Mouse (Mus musculus): ENCODE measurements around the gene Lrrc39. TPM values are rescaled to one million over a fixed set of nuclear protein-coding genes. Genes with fewer than 3 reads are reported as not detected.
A peak's percentile ranks its signal among the peaks of the same experiment; 100 is the strongest.

The Lrrc39 gene
- total and polyA plus RNA-seq, 3 experiments, result 2.0 to 2.2 TPM; not detected in 1

- no peak; the same call in 1 of the 2 replicates for ATAC-seq (ENCODE audit: extremely low read depth, insufficient number of reproducible peaks, low FRiP score, poor library complexity, severe bottlenecking)
- peaks cover 50% of the 10 kb centered on the region for H3K4me1 ChIP-seq (ENCODE audit: insufficient read depth, low read depth, low read length)
- no peaks in the 10 kb centered on the region for H3K27me3 ChIP-seq (ENCODE audit: insufficient read depth, low read length)
- H3K4me3 ChIP-seq (ENCODE audit: low read depth, low read length), result no peak overlapping the region; the same call in 1 of the 2 replicates
- DNase-seq (ENCODE audit: low spot score), result no peak
- H3K9me3 ChIP-seq (replicated peaks), result no peaks in the 10 kb centered on the region
- TF ChIP-seq POLR2AphosphoS5 (IDR thresholded peaks at IDR 0.05; ENCODE audit: insufficient replicate concordance, low read depth, low read length), result no peak
- no peak for TF ChIP-seq TAL1 (conservative IDR thresholded peaks at IDR 0.05; ENCODE audit: low read depth, low read length)
- TF ChIP-seq CTCF (IDR thresholded peaks at IDR 0.05; ENCODE audit: low read depth, low read length), result no peak
- TF ChIP-seq GATA2 (IDR thresholded peaks at IDR 0.05; ENCODE audit: borderline replicate concordance, low read depth, low read length), result no peak
- TF ChIP-seq GATA1 (IDR thresholded peaks at IDR 0.05; ENCODE audit: borderline replicate concordance, low read length), result no peak
- peaks cover 72% of the 10 kb centered on the region for H3K36me3 ChIP-seq (replicated peaks)
These were observed 56.1 kb downstream of the Lrrc39 start for GRCm38 (mm10) chr3:116618855-116619254.

- no peak overlapping the region; the same call in 1 of the 2 replicates for H3K4me3 ChIP-seq (ENCODE audit: low read depth, low read length)
- peaks cover 56% of the 10 kb centered on the region for H3K36me3 ChIP-seq (replicated peaks)
- peaks cover 41% of the 10 kb centered on the region for H3K4me1 ChIP-seq (ENCODE audit: insufficient read depth, low read depth, low read length)
- H3K27me3 ChIP-seq (ENCODE audit: insufficient read depth, low read length), result no peaks in the 10 kb centered on the region
- DNase-seq (ENCODE audit: low spot score) (peak; percentile 26), ATAC-seq (ENCODE audit: extremely low read depth, insufficient number of reproducible peaks, low FRiP score, poor library complexity, severe bottlenecking) (peak; percentile 96)
- no peaks in the 10 kb centered on the region for H3K9me3 ChIP-seq (replicated peaks)
- no peak for TF ChIP-seq GATA1 (IDR thresholded peaks at IDR 0.05; ENCODE audit: borderline replicate concordance, low read length)
- TF ChIP-seq TAL1 (conservative IDR thresholded peaks at IDR 0.05; ENCODE audit: low read depth, low read length), result no peak
- no peak for TF ChIP-seq POLR2AphosphoS5 (IDR thresholded peaks at IDR 0.05; ENCODE audit: insufficient replicate concordance, low read depth, low read length)
- no peak for TF ChIP-seq CTCF (IDR thresholded peaks at IDR 0.05; ENCODE audit: low read depth, low read length)
These were observed 58.0 kb downstream of the Lrrc39 start for GRCm38 (mm10) chr3:116620636-116621370.

GRCm38 (mm10) chr3:116622641-116623040 lies 59.9 kb downstream of the Lrrc39 start:
- ATAC-seq (ENCODE audit: extremely low read depth, insufficient number of reproducible peaks, low FRiP score, poor library complexity, severe bottlenecking) (no peak), DNase-seq (ENCODE audit: low spot score) (no peak)
- H3K4me3 ChIP-seq (ENCODE audit: low read depth, low read length), result no peak overlapping the region
- H3K9me3 ChIP-seq (replicated peaks), result no peaks in the 10 kb centered on the region
- H3K27me3 ChIP-seq (ENCODE audit: insufficient read depth, low read length), result no peaks in the 10 kb centered on the region
- H3K4me1 ChIP-seq (ENCODE audit: insufficient read depth, low read depth, low read length), result peaks cover 35% of the 10 kb centered on the region
- TF ChIP-seq TAL1 (conservative IDR thresholded peaks at IDR 0.05; ENCODE audit: low read depth, low read length) (no peak), CTCF (IDR thresholded peaks at IDR 0.05; ENCODE audit: low read depth, low read length) (no peak), GATA1 (IDR thresholded peaks at IDR 0.05; ENCODE audit: borderline replicate concordance, low read length) (no peak), GATA2 (IDR thresholded peaks at IDR 0.05; ENCODE audit: borderline replicate concordance, low read depth, low read length) (no peak), POLR2AphosphoS5 (IDR thresholded peaks at IDR 0.05; ENCODE audit: insufficient replicate concordance, low read depth, low read length) (no peak)
- H3K36me3 ChIP-seq (replicated peaks), result peaks cover 62% of the 10 kb centered on the region

DNA sequence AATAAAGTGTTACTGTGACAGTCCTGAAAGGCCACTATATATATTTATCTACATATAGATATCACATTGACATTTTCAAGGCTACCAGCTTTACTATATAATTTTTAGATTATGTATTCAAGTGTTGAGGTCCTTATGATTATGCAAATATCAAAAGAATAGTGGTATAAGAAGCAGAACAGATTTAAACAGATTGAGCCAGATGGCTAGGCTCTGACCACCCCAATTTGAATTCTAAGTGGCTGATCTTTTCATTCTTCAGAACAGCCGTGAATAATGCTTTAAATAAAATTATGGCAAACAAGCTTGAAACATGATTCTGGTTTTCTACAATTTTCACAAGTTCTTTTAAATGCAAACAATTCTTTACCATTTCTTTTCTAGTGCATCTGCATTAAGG lies 68.7 kb downstream of the Lrrc39 start:
- TF ChIP-seq GATA1 (IDR thresholded peaks at IDR 0.05; ENCODE audit: borderline replicate concordance, low read length) (no peak), CTCF (IDR thresholded peaks at IDR 0.05; ENCODE audit: low read depth, low read length) (no peak), GATA2 (IDR thresholded peaks at IDR 0.05; ENCODE audit: borderline replicate concordance, low read depth, low read length) (no peak), TAL1 (conservative IDR thresholded peaks at IDR 0.05; ENCODE audit: low read depth, low read length) (no peak), POLR2AphosphoS5 (IDR thresholded peaks at IDR 0.05; ENCODE audit: insufficient replicate concordance, low read depth, low read length) (no peak)
- ATAC-seq (ENCODE audit: extremely low read depth, insufficient number of reproducible peaks, low FRiP score, poor library complexity, severe bottlenecking) (no peak), DNase-seq (ENCODE audit: low spot score) (no peak)
- no peaks in the 10 kb centered on the region for H3K9me3 ChIP-seq (replicated peaks)
- H3K4me1 ChIP-seq (ENCODE audit: insufficient read depth, low read depth, low read length), result peaks cover 3% of the 10 kb centered on the region; the same call in 1 of the 2 replicates
- peaks cover 83% of the 10 kb centered on the region for H3K36me3 ChIP-seq (replicated peaks)
- H3K4me3 ChIP-seq (ENCODE audit: low read depth, low read length), result no peak overlapping the region
- H3K27me3 ChIP-seq (ENCODE audit: insufficient read depth, low read length), result no peaks in the 10 kb centered on the region

Other genes with a start within 250 kb of the Lrrc39 start
- 24.0 and 29.9 TPM in 2 replicates for gene Cdc14a, start 138.9 kb upstream of the Lrrc39 start, total RNA-seq (2014; fragmentation: Nextera tagmentation)
- gene Cdc14a, start 138.9 kb upstream of the Lrrc39 start, total RNA-seq (2017), result 16.9 and 18.9 TPM in 2 replicates
- gene Cdc14a, start 138.9 kb upstream of the Lrrc39 start, polyA plus RNA-seq (2012), result 9.3 and 9.6 TPM in 2 replicates
- gene Rtca, start 54.8 kb upstream of the Lrrc39 start, total RNA-seq (2014; fragmentation: Nextera tagmentation), result 31.6 and 47.9 TPM in 2 replicates
- 32.1 and 36.8 TPM in 2 replicates for gene Rtca, start 54.8 kb upstream of the Lrrc39 start, total RNA-seq (2017)
- 36.7 and 40.3 TPM in 2 replicates for gene Rtca, start 54.8 kb upstream of the Lrrc39 start, polyA plus RNA-seq (2012)
- gene Dbt, start 49.9 kb upstream of the Lrrc39 start, total RNA-seq (2014; fragmentation: Nextera tagmentation), result 9.5 and 16.3 TPM in 2 replicates
- gene Dbt, start 49.9 kb upstream of the Lrrc39 start, total RNA-seq (2017), result 6.4 and 6.8 TPM in 2 replicates
- gene Dbt, start 49.9 kb upstream of the Lrrc39 start, polyA plus RNA-seq (2012), result 0.35 and 0.69 TPM in 2 replicates
- gene Sass6, start 32.0 kb downstream of the Lrrc39 start, total RNA-seq (2014; fragmentation: Nextera tagmentation), result 58.1 and 74.3 TPM in 2 replicates
- gene Sass6, start 32.0 kb downstream of the Lrrc39 start, total RNA-seq (2017), result 37.6 and 39.6 TPM in 2 replicates
- gene Sass6, start 32.0 kb downstream of the Lrrc39 start, polyA plus RNA-seq (2012), result 6.6 and 7.6 TPM in 2 replicates
- gene Trmt13, start 51.6 kb downstream of the Lrrc39 start, total RNA-seq (2014; fragmentation: Nextera tagmentation), result 32.1 and 42.9 TPM in 2 replicates
- gene Trmt13, start 51.6 kb downstream of the Lrrc39 start, total RNA-seq (2017), result 34.5 and 35.8 TPM in 2 replicates
- 2.2 and 3.8 TPM in 2 replicates for gene Trmt13, start 51.6 kb downstream of the Lrrc39 start, polyA plus RNA-seq (2012)
- 73.6 and 75.9 TPM in 2 replicates for gene Mfsd14a, start 99.7 kb downstream of the Lrrc39 start, total RNA-seq (2014; fragmentation: Nextera tagmentation)
- 86.5 and 87.0 TPM in 2 replicates for gene Mfsd14a, start 99.7 kb downstream of the Lrrc39 start, total RNA-seq (2017)
- gene Mfsd14a, start 99.7 kb downstream of the Lrrc39 start, polyA plus RNA-seq (2012), result 12.4 and 15.0 TPM in 2 replicates
- gene Gm43191, start 118.3 kb downstream of the Lrrc39 start, total RNA-seq (2014; fragmentation: Nextera tagmentation), result not detected in 2 replicates
- gene Gm43191, start 118.3 kb downstream of the Lrrc39 start, total RNA-seq (2017), result not detected in 2 replicates
- gene Gm43191, start 118.3 kb downstream of the Lrrc39 start, polyA plus RNA-seq (2012), result not detected in 2 replicates
- gene Slc35a3, start 149.9 kb downstream of the Lrrc39 start, total RNA-seq (2014; fragmentation: Nextera tagmentation), result 52.6 and 54.6 TPM in 2 replicates
- gene Slc35a3, start 149.9 kb downstream of the Lrrc39 start, total RNA-seq (2017), result 56.8 and 60.9 TPM in 2 replicates
- gene Slc35a3, start 149.9 kb downstream of the Lrrc39 start, polyA plus RNA-seq (2012), result 11.3 and 13.4 TPM in 2 replicates
- 33.6 and 38.7 TPM in 2 replicates for gene Agl, start 245.2 kb downstream of the Lrrc39 start, total RNA-seq (2014; fragmentation: Nextera tagmentation)
- 13.5 and 15.1 TPM in 2 replicates for gene Agl, start 245.2 kb downstream of the Lrrc39 start, total RNA-seq (2017)
- 1.3 and 1.7 TPM in 2 replicates for gene Agl, start 245.2 kb downstream of the Lrrc39 start, polyA plus RNA-seq (2012)